Comparison of ENCODE assay signal across 21 mouse cellular contexts in the genomic region with DNA sequence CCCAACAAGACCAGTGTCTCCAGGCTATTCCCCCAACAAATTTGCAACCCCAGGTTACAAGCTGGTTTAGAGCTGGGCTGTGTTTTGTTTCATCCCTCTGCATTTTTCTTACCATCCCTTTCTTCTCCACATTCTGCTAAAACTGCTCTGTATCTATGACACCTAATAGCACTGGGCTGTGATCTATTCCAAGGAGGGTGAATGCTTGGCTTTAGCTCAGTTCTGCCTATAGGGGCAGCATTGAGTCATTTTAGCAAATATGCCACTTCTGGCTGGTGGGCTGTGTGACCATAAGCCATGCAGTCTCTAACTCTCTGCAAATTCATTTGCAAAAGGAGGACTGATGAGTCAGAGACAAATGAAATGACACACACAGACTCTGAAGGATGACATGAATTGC. TPM values are rescaled to one million over a fixed set of nuclear protein-coding genes. Genes with fewer than 3 reads are reported as not detected.
DNase-seq lines count a peak whose midpoint lies in the region; ATAC-seq and TF ChIP-seq lines count a peak whose summit lies in the region.
"Not testable (repeated sequence)": the region's sequence is repeated elsewhere in the genome, so short reads cannot be mapped to it uniquely, and the experiment has no call there.
"Had no signal": no experiment of that assay in that cellular context is flagged by ENCODE, and none has a peak within 500 bp of the region (broad histone marks: within the 10 kb centered on the region; RNA-seq: fewer than 3 reads in every experiment).

No protein-coding gene starts in this region.

- H3K4me1 ChIP-seq in MEL (ENCODE audit: control insufficient read depth in 1 of 2, insufficient read depth in 2 of 2, low read length in 2 of 2); forebrain, embryonic 14.5 days (ENCODE audit: control insufficient read depth, insufficient read depth, low read length); hindbrain, embryonic 11.5 days (replicated peaks; ENCODE audit: control insufficient read depth, insufficient read depth, low read length); thymus, adult 2 months (replicated peaks; ENCODE audit: control insufficient read depth, insufficient read depth, low read length): not testable (repeated sequence)

- H3K27me3 ChIP-seq in MEL (ENCODE audit: control insufficient read depth in 1 of 2, insufficient read depth in 2 of 2, low read length in 2 of 2); forebrain, embryonic 14.5 days (replicated peaks; ENCODE audit: control insufficient read depth, insufficient read depth, low read length); hindbrain, embryonic 11.5 days (ENCODE audit: control insufficient read depth, insufficient read depth, low read length); thymus, adult 2 months (ENCODE audit: control insufficient read depth, insufficient read depth, low read length): not testable (repeated sequence)

- not testable (repeated sequence) for H3K27ac ChIP-seq in MEL (ENCODE audit: control insufficient read depth, low read depth, low read length); forebrain, embryonic 14.5 days (ENCODE audit: low read depth, low read length); hindbrain, embryonic 11.5 days (ENCODE audit: low read depth, low read length); left cerebral cortex, adult 2 months; thymus, adult 2 months (ENCODE audit: control insufficient read depth, insufficient read depth, low read length)

- peak in 2 of 3 experiments; percentile 21 to 32; a peak in 4 of 6 replicates for TF ChIP-seq CTCF in MEL (IDR thresholded peaks at IDR 0.05 in 2 of 3, conservative IDR thresholded peaks at IDR 0.05 in 1 of 3; ENCODE audit: control insufficient read depth in 1 of 3, insufficient read depth in 1 of 3, low read depth in 2 of 3, low read length in 3 of 3, poor library complexity in 1 of 3, severe bottlenecking in 1 of 3)
- TF ChIP-seq CTCF in left cerebral cortex, adult 2 months (IDR thresholded peaks at IDR 0.05) = peak; percentile 31
- not testable (repeated sequence) for TF ChIP-seq CTCF in thymus, adult 2 months (IDR thresholded peaks at IDR 0.05; ENCODE audit: borderline replicate concordance, control insufficient read depth, extremely low read depth, insufficient read depth, low read length, poor library complexity)

- peak; percentile 32 for DNase-seq in MEL (ENCODE audit: low read depth, low spot score)
- DNase-seq in cerebellum, postnatal 14 days = peak; percentile 7 to 22
- DNase-seq in forebrain, embryonic 14.5 days (ENCODE audit: low spot score) = peak; percentile 11
- DNase-seq in hindbrain, embryonic 11.5 days (ENCODE audit: low spot score) = peak; percentile 15
- not testable (repeated sequence) for DNase-seq in left cerebral cortex, adult 2 months (ENCODE audit: extremely low spot score in 1 of 2, low spot score in 2 of 2)
- peak; percentile 14 for DNase-seq in thymus, adult 2 months

- H3K79me2 ChIP-seq in MEL (ENCODE audit: control insufficient read depth, insufficient read depth, low read length, poor library complexity) = not testable (repeated sequence)

- not testable (repeated sequence) for ATAC-seq in forebrain, embryonic 14.5 days; hindbrain, embryonic 11.5 days (ENCODE audit: low FRiP score)
- ATAC-seq in megakaryocyte progenitor cell, adult 5-6 weeks (replicated peaks; ENCODE audit: poor library complexity) = 0 out of 2 replicates have a peak, but pooled peaks have one; percentile 55

- H3K4me3 ChIP-seq in MEL (ENCODE audit: control insufficient read depth in 1 of 2, insufficient read depth in 1 of 2, low read depth in 2 of 2, low read length in 2 of 2); forebrain, embryonic 14.5 days (ENCODE audit: low read depth, low read length); hindbrain, embryonic 11.5 days (ENCODE audit: low read depth, low read length); left cerebral cortex, adult 2 months; thymus, adult 2 months (ENCODE audit: control insufficient read depth, insufficient read depth, low read length): not testable (repeated sequence)

- intact Hi-C loops in left cerebral cortex, adult 2 months (cut with DNase I) = not testable (repeated sequence)

- not testable (repeated sequence) for TF ChIP-seq POLR2A in MEL (IDR thresholded peaks at IDR 0.05; ENCODE audit: control insufficient read depth in 1 of 2, insufficient read depth in 1 of 2, low read depth in 1 of 2, low read length in 2 of 2, poor library complexity in 1 of 2); thymus, adult 2 months (IDR thresholded peaks at IDR 0.05; ENCODE audit: control insufficient read depth, extremely low read depth, insufficient read depth, low read length, poor library complexity)

- H3K36me3 ChIP-seq in MEL (ENCODE audit: control insufficient read depth in 1 of 2, insufficient read depth in 2 of 2, low read length in 2 of 2); forebrain, embryonic 14.5 days (ENCODE audit: control insufficient read depth, insufficient read depth, low read length); hindbrain, embryonic 11.5 days (ENCODE audit: control insufficient read depth, insufficient read depth, low read length); thymus, adult 2 months (ENCODE audit: control insufficient read depth, insufficient read depth, low read length): not testable (repeated sequence)

- H3K9ac ChIP-seq in MEL (ENCODE audit: control insufficient read depth, low read depth, low read length, poor library complexity, severe bottlenecking); forebrain, embryonic 14.5 days (ENCODE audit: low read length); hindbrain, embryonic 11.5 days (ENCODE audit: low read depth, low read length): not testable (repeated sequence)

- not testable (repeated sequence) for TF ChIP-seq RAD21 in MEL (IDR thresholded peaks at IDR 0.05; ENCODE audit: low read depth, low read length)

- not testable (repeated sequence) for H3K9me3 ChIP-seq in MEL (replicated peaks; ENCODE audit: insufficient read depth, low read length); forebrain, embryonic 14.5 days (replicated peaks; ENCODE audit: control insufficient read depth, low read length); hindbrain, embryonic 11.5 days (ENCODE audit: control insufficient read depth, low read length)

- not testable (repeated sequence) for H3K4me2 ChIP-seq in forebrain, embryonic 14.5 days (ENCODE audit: low read length); hindbrain, embryonic 11.5 days (replicated peaks; ENCODE audit: low read depth, low read length)

- TF ChIP-seq EP300 in MEL (IDR thresholded peaks at IDR 0.05; ENCODE audit: low read depth in 1 of 2, low read length in 2 of 2) = not testable (repeated sequence)

RNA-seq across cellular contexts. Expression of gene Tmem92, which starts 36.4 kb away (rescaled TPM):
- total RNA-seq in MEL (2012; rRNA removed) = not detected in 2 replicates
- polyA plus RNA-seq in MEL (2012; ENCODE audit: insufficient read depth in 1 of 2, insufficient read length in 2 of 2, low read depth in 1 of 2, low replicate concordance in 2 of 2, missing spikeins in 1 of 2) = not detected
- polyA plus RNA-seq in forebrain, embryonic 14.5 days (2014; fragmentation: Nextera tagmentation; extraction: Ambion mirVana) = not detected in 2 replicates
- not detected in 2 replicates for polyA plus RNA-seq in hindbrain, embryonic 11.5 days (2014; fragmentation: Nextera tagmentation; extraction: Ambion mirVana)
- not detected for total RNA-seq in left cerebral cortex, adult 2 months (2021)
- total RNA-seq in megakaryocyte progenitor cell, adult 5-6 weeks (2015) = not detected in 2 replicates
- not detected in 2 replicates for total RNA-seq in megakaryocyte progenitor cell, adult 5-6 weeks (2017)
- polyA plus RNA-seq in thymus, adult 2 months (2012; rRNA removed) = 0.32 and 0.42 TPM in 2 replicates
- total RNA-seq: adrenal gland, adult 18-20 months; gastrocnemius, postnatal 14 days; heart, adult 8-10 months; left cerebral cortex, adult 8-10 months; liver, adult 2 months had no signal
- polyA plus RNA-seq: forebrain, embryonic 12.5 days; heart, embryonic 15.5 days; hindbrain, embryonic 10.5 days; inflammation-experienced regulatory T-cells, adult 6 months; limb, embryonic 10.5 days; liver, adult 2 months; lung, adult 2 months; midbrain, embryonic 13.5 days; myocyte; neural tube, embryonic 14.5 days had no signal
